Mouse (Mus musculus) ES-Bruce4 (cell line): Measurements from ENCODE around the gene Sbds.

Experiments
- CTCF ChIP-seq: IDR thresholded peaks from one replicate; pipeline ENCODE4 v1.8.1; 2011; ENCODE audit warnings: low read depth, low read length
- EP300 ChIP-seq: IDR thresholded peaks from 2 replicates; pipeline ENCODE4 v1.6.1; 2011; ENCODE audit warnings: low read depth, low read length; ENCODE audit not compliant: insufficient read depth
- POLR2A ChIP-seq: IDR thresholded peaks from one replicate; pipeline ENCODE4 v1.8.1; 2011; ENCODE audit warnings: low read length; ENCODE audit not compliant: insufficient read depth

DNA sequence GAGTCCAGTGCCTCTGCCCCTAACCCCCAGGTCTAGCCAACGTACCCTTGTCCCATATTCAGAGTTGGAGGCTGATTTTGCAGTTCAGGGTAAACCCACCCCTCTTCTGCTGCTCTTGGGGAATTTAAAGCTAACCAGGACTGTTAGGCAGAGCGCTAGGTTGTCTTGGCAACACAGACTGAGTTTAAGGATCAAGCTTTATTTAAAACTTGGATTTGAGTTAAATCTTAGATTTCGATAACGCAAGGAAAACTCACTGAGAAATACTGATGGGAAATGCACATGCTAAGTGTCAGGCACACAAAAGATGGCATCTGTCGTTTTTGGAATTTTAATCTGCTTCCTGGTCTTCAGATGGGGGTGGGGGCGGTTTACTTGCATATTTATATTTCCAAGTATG, 39.3 kb upstream of the Sbds start:
- TF ChIP-seq CTCF (no peak), EP300 (no peak), POLR2A (no peak)
